Mouse (Mus musculus) bone marrow macrophage, adult 2 months (primary cell): ENCODE data around the gene Ldlrad1.

ENCODE experiments used
- CTCF ChIP-seq: IDR thresholded peaks from 2 replicates; pipeline ENCODE4 v1.5.1; 2012; ENCODE audit warnings: low read depth, mild to moderate bottlenecking, low read length, moderate library complexity
- POLR2A ChIP-seq: IDR thresholded peaks from 2 replicates; pipeline ENCODE4 v1.6.1; 2012; ENCODE audit warnings: mild to moderate bottlenecking, low read depth, low read length, borderline replicate concordance

- TF ChIP-seq POLR2A = no peak
- no peak for TF ChIP-seq CTCF
Measured at GRCm38 (mm10) chr4:107211936-107212335, 3.0 kb downstream of the Ldlrad1 start.
